Mouse (Mus musculus) limb, embryonic 11.5 days (tissue): ENCODE results near the gene Runx2. TPM values are rescaled to one million over a fixed set of nuclear protein-coding genes. Genes with fewer than 3 reads are reported as not detected.

Experiments used
- ATAC-seq: fragments of 200-750 bp; cut with Nextera tagmentation; 2 replicates; pipeline ENCODE4 v1.8.0; 2017; ENCODE audit warnings: low read depth; ENCODE audit not compliant: insufficient number of reproducible peaks, low FRiP score, low TSS enrichment
- DNase-seq: peaks from one replicate; pipeline ENCODE4 v3.0.0-alpha.2; 2015; ENCODE audit warnings: low spot score
- H3K27ac ChIP-seq: fragments of 300-500 bp; sonication (generic); replicated peaks from 2 replicates; pipeline ENCODE4 v1.5.1; 2014; ENCODE audit warnings: low read depth, mild to moderate bottlenecking, low read length
- H3K27me3 ChIP-seq: fragments of 300-500 bp; sonication (generic); 2 replicates; pipeline ENCODE4 v1.6.1; 2014; ENCODE audit warnings: mild to moderate bottlenecking, low read length, mixed read lengths; ENCODE audit not compliant: control insufficient read depth, insufficient read depth
- H3K36me3 ChIP-seq: fragments of 300-500 bp; sonication (generic); 2 replicates; pipeline ENCODE4 v1.6.1; 2014; ENCODE audit warnings: mild to moderate bottlenecking, low read length, moderate library complexity, mixed read lengths; ENCODE audit not compliant: control insufficient read depth, insufficient read depth
- H3K4me1 ChIP-seq: fragments of 300-500 bp; sonication (generic); 2 replicates; pipeline ENCODE4 v1.6.1; 2014; ENCODE audit warnings: low read length, mixed read lengths; ENCODE audit not compliant: control insufficient read depth, insufficient read depth
- H3K4me2 ChIP-seq: fragments of 300-500 bp; sonication (generic); 2 replicates; pipeline ENCODE4 v1.6.1; 2014; ENCODE audit warnings: low read depth, mild to moderate bottlenecking, moderate library complexity; ENCODE audit not compliant: severe bottlenecking
- H3K4me3 ChIP-seq: fragments of 300-500 bp; sonication (generic); 2 replicates; pipeline ENCODE4 v1.5.1; 2014; ENCODE audit warnings: low read depth, low read length
- H3K9ac ChIP-seq: fragments of 300-500 bp; sonication (generic); 2 replicates; pipeline ENCODE4 v1.6.1; 2014; ENCODE audit warnings: mild to moderate bottlenecking, low read length
- H3K9me3 ChIP-seq: fragments of 300-500 bp; sonication (generic); 2 replicates; pipeline ENCODE4 v1.6.1; 2016; ENCODE audit warnings: low read length; ENCODE audit not compliant: control insufficient read depth
- WGBS: fragments of 180-500 bp; shearing (Covaris S2); extraction: QIAGEN DNeasy Blood & Tissue Kit; methylation state at CpG from one replicate; pipeline ENCODE4 v1.1.7; 2014; 5-methylcytosine and 5-hydroxymethylcytosine counted together
- polyA plus RNA-seq: library from polyadenylated mRNA; unstranded; fragments of >200 nt; fragmentation: Nextera tagmentation; extraction: Ambion mirVana; gene quantifications from 2 replicates; pipeline ENCODE4 v1.2.1, GENCODE M21; 2014

Runx2 gene
- polyA plus RNA-seq, 1 experiment from 2014 or later: 5.8 TPM

GRCm38 (mm10) chr17:44592737-44593090 is 221.9 kb downstream of the Runx2 start:
- no peak overlapping the region for H3K9ac ChIP-seq
- no peak for ATAC-seq

GRCm38 (mm10) chr17:44592067-44592736 is 222.4 kb downstream of the Runx2 start:
- H3K27me3 ChIP-seq: no peaks in the 10 kb centered on the region
- H3K27ac ChIP-seq: no peak overlapping the region
- no peaks in the 10 kb centered on the region for H3K36me3 ChIP-seq
- no peak overlapping the region for H3K4me3 ChIP-seq
- H3K4me2 ChIP-seq: no peak overlapping the region
- no peaks in the 10 kb centered on the region for H3K9me3 ChIP-seq
- DNase-seq (no peak), ATAC-seq (no peak)
- H3K4me1 ChIP-seq: no peaks in the 10 kb centered on the region
- H3K9ac ChIP-seq: no peak overlapping the region
- WGBS: 61% methylated on average over 16 of the region's 16 CpGs

More at GRCm38 (mm10) chr17:44592737-44593090, 221.9 kb downstream of the Runx2 start:
- Histone ChIP-seq H3K4me3 (no peak overlapping the region), H3K4me2 (no peak overlapping the region), H3K4me1 (no peaks in the 10 kb centered on the region), H3K27me3 (no peaks in the 10 kb centered on the region), H3K27ac (no peak overlapping the region), H3K9me3 (no peaks in the 10 kb centered on the region), H3K36me3 (no peaks in the 10 kb centered on the region)
- 84% methylated on average over 6 of the region's 6 CpGs for WGBS
- no peak for DNase-seq

GRCm38 (mm10) chr17:44588470-44588869 is 226.1 kb downstream of the Runx2 start:
- H3K9ac ChIP-seq: no peak overlapping the region
- H3K27me3 ChIP-seq: no peaks in the 10 kb centered on the region
- no peaks in the 10 kb centered on the region for H3K9me3 ChIP-seq
- no peak for DNase-seq
- WGBS: 63% methylated on average over 3 of the region's 3 CpGs
- H3K27ac ChIP-seq: no peak overlapping the region
- no peaks in the 10 kb centered on the region for H3K36me3 ChIP-seq
- H3K4me3 ChIP-seq: no peak overlapping the region
- H3K4me2 ChIP-seq: no peak overlapping the region
- ATAC-seq: no peak
- H3K4me1 ChIP-seq: no peaks in the 10 kb centered on the region

GRCm38 (mm10) chr17:44588020-44588419 is 226.6 kb downstream of the Runx2 start:
- DNase-seq (no peak), ATAC-seq (no peak)
- no peak overlapping the region for H3K4me2 ChIP-seq
- H3K9me3 ChIP-seq: no peaks in the 10 kb centered on the region
- no peaks in the 10 kb centered on the region for H3K4me1 ChIP-seq
- 72% methylated on average over 3 of the region's 3 CpGs for WGBS
- H3K27ac ChIP-seq: no peak overlapping the region
- no peak overlapping the region for H3K9ac ChIP-seq
- no peak overlapping the region for H3K4me3 ChIP-seq
- H3K27me3 ChIP-seq: no peaks in the 10 kb centered on the region
- no peaks in the 10 kb centered on the region for H3K36me3 ChIP-seq

- H3K4me2 ChIP-seq: no peak overlapping the region
- no peak overlapping the region for H3K4me3 ChIP-seq
- no peaks in the 10 kb centered on the region for H3K4me1 ChIP-seq
- WGBS: 65% methylated on average over 3 of the region's 3 CpGs
- no peaks in the 10 kb centered on the region for H3K36me3 ChIP-seq
- H3K9me3 ChIP-seq: no peaks in the 10 kb centered on the region
- DNase-seq: no peak
- H3K27me3 ChIP-seq: no peaks in the 10 kb centered on the region
- H3K9ac ChIP-seq: no peak overlapping the region
- ATAC-seq: no peak
- H3K27ac ChIP-seq: no peak overlapping the region
These were observed 228.4 kb downstream of the Runx2 start for GRCm38 (mm10) chr17:44586196-44586595.

- no peak overlapping the region for H3K4me2 ChIP-seq
These were observed 229.8 kb downstream of the Runx2 start for GRCm38 (mm10) chr17:44584781-44585180.

GRCm38 (mm10) chr17:44577791-44578190 is 236.8 kb downstream of the Runx2 start:
- no peak for ATAC-seq
- Histone ChIP-seq H3K9me3 (no peaks in the 10 kb centered on the region), H3K36me3 (no peaks in the 10 kb centered on the region), H3K27me3 (no peaks in the 10 kb centered on the region), H3K4me2 (no peak overlapping the region), H3K4me1 (no peaks in the 10 kb centered on the region), H3K27ac (no peak overlapping the region), H3K9ac (no peak overlapping the region), H3K4me3 (no peak overlapping the region)
- WGBS: 45% methylated on average over 5 of the region's 5 CpGs
- no peak for DNase-seq

More at GRCm38 (mm10) chr17:44584781-44585180, 229.8 kb downstream of the Runx2 start:
- ATAC-seq (no peak), DNase-seq (no peak)
- no peaks in the 10 kb centered on the region for H3K4me1 ChIP-seq
- 76% methylated on average over 6 of the region's 6 CpGs for WGBS
- no peaks in the 10 kb centered on the region for H3K9me3 ChIP-seq
- no peak overlapping the region for H3K9ac ChIP-seq
- H3K4me3 ChIP-seq: no peak overlapping the region
- H3K27me3 ChIP-seq: no peaks in the 10 kb centered on the region
- no peaks in the 10 kb centered on the region for H3K36me3 ChIP-seq
- no peak overlapping the region for H3K27ac ChIP-seq

- H3K4me1 ChIP-seq: peaks cover 12% of the 10 kb centered on the region
- H3K27ac ChIP-seq: no peak overlapping the region
- no peaks in the 10 kb centered on the region for H3K27me3 ChIP-seq
- H3K4me2 ChIP-seq: no peak overlapping the region
- H3K36me3 ChIP-seq: no peaks in the 10 kb centered on the region
- H3K4me3 ChIP-seq: no peak overlapping the region
- WGBS: 82% methylated on average over 5 of the region's 5 CpGs
- H3K9me3 ChIP-seq: no peaks in the 10 kb centered on the region
- H3K9ac ChIP-seq: no peak overlapping the region
- DNase-seq (no peak), ATAC-seq (no peak)
These were observed 243.7 kb downstream of the Runx2 start for GRCm38 (mm10) chr17:44570899-44571298.
